Mouse (Mus musculus) cerebellum, adult 8-10 months (tissue): ENCODE results near the gene Slc6a5.

Experiments used
- DNase-seq: peaks from one replicate; pipeline ENCODE4 v3.0.0; 2022

The Slc6a5 gene

DNA sequence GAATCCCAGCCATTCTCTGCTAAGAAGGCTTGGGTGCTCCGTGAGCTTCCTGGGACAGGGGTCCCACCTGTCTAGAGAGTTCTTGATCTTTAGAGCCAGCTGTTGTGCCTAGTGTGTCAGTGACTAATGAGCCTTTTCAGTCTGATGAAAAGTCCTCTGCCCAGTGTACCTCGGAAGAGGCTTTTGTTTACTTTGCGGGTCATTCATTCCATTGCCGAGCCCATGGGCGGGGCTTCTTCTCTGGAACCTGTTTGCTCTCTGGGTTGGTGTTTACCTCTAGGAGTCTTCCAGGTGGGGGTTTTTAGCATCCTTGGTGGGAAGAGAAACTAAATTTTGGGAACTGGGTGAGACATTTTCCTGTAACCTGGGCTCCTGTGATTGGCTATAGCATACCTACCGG is 74.8 kb downstream of the Slc6a5 start:
- DNase-seq, result no peak

DNA sequence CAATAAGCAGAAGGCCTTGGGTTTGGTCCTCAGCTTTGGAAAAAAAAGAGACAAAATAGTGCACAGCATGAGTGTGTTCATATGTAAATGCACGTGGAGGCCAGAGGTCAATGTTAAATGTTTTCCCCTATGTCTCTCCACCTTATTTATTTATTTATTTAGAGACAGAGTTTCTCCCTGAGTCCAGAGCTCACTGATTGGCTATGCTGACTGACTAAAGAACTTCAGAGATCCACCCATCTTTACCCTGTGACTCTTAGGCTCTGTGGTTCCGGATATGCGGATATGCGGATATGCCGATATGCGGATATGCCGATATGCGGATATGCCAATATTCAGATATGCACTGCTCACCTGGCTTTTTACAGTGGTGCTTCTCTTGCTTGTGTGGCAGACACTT is 76.0 kb downstream of the Slc6a5 start:
- DNase-seq, result no peak

DNA sequence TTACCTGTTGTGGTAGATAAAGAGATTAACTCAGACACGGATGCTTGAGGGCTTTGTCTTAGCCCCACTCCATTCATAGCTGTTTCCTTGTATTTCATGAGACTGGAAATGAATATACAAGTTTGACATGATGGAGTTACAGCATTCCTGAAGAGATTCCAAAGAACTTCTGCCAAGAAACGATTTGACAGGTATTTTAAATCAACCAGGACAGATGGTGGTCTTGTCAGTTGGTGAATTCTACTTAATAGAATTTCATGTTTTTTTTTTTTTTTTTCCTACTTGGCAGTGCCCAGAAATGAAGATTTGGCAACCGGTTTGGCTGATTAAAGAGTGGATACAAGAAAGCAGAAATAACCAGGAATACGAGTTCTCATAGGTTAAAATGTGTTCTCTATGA is 89.4 kb downstream of the Slc6a5 start:
- DNase-seq, result no peak

DNA sequence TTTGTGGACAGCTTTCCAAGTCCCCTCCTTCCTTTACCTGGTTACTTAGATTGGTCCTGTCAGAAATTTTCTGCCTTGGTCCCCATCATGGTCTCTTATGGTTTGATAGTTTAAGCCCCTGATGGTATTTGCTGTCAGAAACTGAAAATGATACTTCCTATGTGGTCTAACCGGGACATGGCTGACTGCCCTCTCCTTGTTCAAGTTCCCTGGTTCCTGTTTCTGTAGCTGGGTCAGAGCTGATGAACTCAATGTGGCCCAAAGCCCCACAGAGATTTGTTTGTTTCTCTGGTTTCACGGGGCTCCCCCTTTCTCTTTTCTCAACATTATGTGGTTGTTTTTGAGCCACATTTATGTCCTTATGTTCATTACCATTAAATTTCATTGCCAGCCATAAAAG is 95.3 kb downstream of the Slc6a5 start:
- DNase-seq, result no peak
